Mouse (Mus musculus) frontal cortex, postnatal 14 days (tissue): ENCODE results near the gene Topbp1.
A peak's percentile ranks its signal among the peaks of the same experiment; 100 is the strongest.

Experiments used
- DNase-seq, 2 experiments: peaks; one replicate each; pipeline ENCODE4 v3.0.0; 2022; ENCODE audit warnings: low spot score in 2 of 2

Topbp1 gene

DNA sequence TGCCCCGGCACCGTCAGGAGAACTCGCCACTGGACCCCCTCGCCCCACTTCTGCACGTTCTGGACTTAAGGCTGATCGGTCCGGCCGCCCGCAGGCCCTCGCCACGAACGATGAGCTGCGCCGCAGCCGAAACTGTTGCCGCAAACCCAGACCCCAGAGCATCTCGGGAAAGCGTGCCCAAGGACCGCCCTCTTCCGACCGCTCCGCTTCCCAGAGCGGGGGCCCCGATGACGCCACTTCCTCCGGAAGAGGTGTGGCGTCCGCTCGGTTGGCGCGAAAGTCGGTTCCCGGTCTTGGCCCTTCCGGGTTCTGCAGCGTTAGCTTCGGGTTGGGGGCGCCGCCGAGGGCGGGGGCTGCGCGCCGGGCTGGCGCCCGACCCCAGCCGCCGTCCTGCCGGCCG lies at the start of gene Topbp1, which contains the start of gene 1300017J02Rik:
TSS of gene Topbp1 (plus strand) at position 289 of the 400 bp plus-strand sequence.
TSS of gene 1300017J02Rik (minus strand) at position 156 of the 400 bp plus-strand sequence.
- DNase-seq = peak; percentile 76 to 85

DNA sequence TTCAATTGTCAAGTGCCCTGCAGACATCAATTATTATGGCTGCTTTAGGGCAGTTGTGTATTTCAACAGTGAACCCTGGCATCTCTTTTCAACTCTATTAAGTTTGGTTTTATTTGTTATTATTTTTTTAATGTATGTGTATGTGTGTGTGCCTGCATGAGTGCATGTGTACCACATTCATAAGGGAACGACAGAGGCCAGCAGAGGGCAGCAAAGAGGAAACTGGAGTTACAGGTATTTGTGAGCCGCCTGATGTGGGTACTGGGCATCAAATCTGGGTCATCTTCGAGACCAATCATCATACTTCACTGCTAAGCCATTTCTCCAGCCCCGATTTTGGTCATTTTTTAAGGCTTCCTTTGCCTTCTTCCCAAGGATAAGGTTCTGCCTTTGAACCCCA lies 39.2 kb upstream of the Topbp1 start:
- no peak for DNase-seq

DNA sequence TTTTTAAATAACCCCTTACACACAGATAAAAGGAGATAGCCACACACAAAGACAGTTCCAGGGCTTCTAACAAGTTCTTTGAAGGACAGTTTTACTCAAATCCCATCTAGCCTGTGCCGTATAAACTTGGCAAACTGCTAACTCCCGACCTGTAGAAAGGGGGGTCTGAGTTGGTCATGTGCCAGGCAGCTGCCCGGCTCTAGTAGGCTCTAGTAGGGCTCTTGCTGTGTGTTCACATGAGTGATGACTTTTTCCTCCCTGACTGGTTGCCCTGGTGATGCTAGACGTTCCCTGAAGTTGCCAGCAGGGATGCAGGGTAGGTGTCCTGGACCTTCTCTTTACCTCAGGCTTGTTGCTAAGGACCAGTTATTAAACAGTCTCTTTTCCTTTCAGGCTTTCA lies 33.9 kb upstream of the Topbp1 start:
- DNase-seq = no peak

DNA sequence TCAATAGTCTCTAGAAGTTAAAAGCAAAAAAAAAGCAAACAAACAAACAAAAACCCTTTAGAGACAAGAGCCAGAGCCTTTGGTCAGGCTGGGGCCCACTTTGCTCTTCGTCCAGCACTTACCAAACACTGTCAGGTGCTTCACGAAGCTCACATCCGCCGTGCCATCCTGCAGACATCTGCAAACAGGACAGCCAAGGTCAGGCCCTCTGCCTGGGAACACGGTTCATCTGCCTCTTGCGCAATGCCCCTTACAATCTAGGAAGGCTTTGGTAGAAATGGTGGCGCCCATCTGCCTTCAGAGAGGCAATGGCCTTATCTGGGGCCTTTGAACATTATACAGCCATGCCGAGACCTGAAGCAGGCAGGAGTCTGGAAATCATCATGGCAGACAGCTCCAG lies 30.2 kb upstream of the Topbp1 start:
- no peak for DNase-seq

DNA sequence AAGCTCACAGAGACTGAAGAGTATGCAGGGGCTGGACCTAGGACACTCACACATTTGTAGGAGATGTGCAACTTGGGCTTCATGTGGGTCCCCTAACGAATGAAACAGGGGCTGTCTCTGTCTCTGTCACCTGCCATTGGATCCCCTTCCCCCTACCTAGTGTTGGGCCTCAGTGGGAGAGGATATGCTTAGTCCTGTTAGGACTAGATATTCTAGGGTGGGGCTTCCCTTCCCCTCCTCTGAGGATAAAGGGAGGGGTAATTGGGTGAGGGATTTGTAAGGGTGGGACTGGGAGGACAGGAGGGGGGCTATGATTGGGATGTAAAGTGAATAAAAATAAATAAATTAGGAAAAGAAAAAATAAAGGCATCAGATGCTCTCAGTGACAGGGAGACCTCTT lies 29.3 kb upstream of the Topbp1 start:
- DNase-seq = no peak

DNA sequence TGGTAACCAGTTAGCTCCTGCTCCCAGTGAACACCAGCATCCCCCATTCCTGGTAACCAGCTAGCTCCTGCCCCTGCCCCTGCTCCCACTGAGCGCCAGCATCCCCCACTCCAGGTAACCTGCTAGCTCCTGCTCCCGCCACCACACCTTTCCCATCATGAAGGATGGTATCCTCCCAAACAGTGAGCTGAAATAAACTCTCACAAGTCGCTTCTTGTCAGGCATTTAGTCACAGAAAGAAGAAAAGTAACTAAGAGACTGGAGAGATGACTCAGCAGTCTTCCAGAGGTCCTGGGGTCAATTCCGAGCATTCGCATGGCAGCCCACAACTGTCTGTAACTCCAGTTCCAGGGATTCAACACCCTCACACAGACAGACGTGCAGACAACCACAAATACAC lies 28.1 kb upstream of the Topbp1 start:
- DNase-seq = no peak

DNA sequence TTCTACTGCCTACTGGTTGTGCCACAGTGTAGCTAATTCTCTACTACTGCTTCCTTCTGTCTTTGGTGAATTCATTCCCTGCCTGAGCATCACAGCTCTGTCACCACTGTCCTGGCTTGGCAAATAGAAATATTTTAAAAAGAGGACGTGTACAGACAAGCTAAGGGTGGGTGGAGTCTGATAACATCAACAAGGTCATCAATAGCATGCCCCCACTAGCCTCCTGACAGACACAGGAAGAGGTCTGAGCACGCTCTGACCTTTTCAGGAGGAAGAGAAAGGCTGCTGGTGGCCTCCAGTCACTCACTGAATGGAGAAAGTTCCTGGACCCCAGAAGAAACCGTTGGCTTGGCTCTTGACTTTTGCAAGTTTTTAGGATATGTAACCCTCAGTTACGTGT lies 18.6 kb upstream of the Topbp1 start:
- no peak for DNase-seq

DNA sequence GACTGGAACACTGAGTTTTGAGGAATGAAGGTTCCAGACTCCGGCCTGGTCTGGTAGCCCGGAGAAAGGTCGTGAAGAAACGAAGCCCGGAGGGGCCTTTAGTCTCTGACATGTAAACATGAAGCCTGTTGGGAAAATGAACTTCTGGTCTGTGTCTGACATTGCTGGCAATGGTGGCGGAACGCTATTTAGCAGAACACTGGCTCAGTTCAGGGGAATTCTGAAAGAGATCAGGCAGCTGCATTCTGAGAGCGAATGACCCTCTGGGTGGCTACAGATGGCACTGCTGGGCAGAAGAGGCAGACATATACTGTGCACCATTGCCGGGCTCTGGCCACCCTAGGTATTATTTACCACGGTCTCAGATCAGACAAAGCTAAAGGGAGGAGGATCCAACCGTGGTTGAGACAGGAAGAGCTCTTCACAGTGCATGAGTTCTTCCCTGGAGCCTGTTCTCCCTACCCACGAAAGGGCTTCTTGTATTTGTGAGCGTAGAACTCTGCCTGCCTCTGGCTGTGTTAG lies 18.1 kb upstream of the Topbp1 start:
- DNase-seq = no peak

DNA sequence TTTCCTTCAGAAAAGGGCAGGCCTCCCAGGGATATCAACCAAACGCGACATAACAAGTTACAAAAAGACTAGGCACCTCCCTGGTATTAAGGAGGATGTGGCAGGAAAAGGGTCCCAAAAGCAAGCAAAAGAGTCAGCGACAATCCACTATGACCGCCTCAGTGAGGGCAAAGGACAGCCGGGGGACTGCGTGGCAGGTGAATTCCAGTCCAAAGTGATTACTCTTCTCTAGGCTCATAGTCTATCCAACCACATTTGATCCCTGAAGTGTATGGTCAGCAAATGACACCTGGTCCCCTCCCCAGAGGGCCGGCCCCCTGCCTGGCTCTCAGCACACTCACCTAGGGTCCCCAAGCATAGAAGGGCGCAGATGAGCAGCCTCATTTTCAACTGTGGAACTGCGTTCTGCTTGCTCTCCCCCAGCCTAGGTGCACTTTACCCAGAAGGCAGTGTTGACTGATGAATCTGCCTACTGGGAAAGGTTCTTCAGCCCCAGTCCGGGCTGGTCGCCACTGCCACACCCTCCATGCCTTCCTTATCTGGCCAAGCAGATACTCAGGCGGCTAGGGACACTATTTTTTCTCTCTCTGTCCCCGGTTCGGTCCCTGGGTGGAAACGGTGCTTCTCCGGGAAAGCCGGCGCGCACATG lies 17.1 kb upstream of the Topbp1 start:
- no peak for DNase-seq

DNA sequence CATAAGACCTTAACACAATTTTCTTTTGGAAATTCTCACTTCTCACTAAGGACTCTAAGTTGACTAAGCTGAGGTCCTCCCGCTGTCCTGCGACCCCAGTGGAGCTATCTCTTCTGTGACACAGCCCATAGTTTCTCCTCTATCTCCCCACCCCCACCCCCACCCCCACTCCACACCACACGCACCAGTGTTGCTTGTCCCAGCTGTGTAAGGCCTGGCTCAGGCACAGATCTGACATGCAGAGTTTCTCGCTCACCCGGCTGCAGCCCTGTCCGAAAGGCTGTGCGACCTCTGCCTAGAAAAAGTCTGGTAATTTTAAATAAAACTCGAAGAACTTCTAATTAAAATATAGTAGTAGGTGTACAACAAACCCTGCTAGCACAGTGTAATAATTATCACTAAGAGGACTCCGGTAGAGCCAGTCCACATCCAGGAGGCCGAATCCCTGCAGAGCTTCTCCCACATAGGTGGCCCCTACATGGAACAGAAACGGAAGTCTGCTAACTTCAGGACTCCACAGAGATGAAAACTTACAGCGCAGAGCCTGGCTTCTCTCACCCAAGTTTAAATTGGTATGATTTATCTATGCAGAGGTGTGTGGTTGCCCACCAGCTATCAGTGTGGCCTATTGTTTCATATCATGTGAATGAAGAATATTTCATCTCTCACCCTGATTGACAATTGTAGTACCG lies 16.4 kb upstream of the Topbp1 start:
- no peak for DNase-seq

DNA sequence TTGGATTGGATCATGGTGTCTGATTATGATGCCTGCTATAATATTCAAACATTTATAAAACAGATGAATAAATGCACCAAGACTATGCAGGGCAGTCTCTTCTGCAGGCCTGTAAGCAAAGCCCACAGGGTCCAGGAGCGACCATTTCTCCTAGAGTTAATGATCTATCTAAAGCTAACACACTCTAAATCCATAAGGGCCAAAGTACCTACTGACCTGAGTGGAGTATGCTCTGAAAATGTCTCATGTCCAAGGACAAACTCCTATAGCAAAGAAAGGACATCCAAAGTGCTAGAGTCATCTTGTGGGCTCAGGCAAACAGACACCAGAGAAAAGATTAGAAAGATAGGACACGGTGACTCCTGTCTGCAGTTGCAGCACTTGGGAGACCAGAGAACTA lies 10.5 kb upstream of the Topbp1 start:
- no peak for DNase-seq

DNA sequence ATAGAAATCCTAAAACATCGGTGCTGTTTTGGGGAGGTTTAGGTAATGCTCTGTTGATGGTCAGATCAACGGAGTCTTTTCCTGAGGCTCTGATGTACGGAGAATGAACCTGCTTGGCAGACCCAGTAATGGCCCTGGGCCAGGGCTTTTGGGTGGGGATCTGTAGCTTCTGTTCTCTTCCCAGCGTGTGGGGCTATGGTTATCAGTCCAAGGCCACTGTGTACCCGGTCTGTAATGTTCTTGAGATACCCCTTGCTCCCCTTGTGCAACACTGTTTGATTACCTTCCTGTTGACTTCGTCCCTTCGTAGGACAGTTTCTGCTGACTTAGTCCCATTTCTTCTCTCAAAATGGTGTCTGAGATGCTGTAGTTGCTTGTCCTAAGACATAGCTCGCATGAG lies 3.9 kb upstream of the Topbp1 start:
- no peak for DNase-seq

DNA sequence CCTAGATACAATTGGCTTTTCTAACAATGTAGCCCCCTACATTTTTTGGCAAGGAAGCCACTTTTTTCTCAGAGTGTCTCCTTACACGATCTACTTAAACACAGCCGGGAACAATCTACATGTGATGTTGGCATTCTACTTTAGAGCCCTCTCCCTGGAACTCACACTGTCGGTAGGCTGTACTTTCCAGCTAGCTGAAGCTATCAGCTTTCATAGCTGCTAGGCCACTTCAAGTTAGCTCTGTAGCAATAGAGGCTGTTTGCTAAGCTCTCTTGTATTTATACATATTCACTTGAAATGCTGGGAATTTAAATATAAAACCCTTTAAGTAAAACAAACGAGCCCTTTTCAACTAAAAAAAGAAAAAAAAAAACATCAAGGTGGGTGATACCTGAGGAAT lies 2.8 kb upstream of the Topbp1 start:
- no peak for DNase-seq

DNA sequence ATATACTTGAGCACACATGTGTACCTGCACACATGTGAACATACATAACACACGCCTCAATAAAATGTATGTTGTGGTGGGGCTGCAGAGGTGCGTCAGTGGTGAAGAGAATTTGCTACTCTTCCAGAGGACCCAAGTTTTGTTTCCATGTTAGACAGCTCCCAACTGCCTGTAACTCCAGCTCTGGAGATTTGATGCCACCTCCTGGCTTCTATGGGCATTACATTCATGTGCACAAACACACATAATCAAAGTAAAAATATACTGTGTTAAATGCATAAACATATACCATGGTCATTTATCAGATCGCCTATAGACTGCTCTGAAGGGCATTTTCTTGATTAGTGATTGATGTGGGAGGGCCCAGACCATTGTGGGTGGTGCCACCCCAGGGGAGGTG lies 2.3 kb upstream of the Topbp1 start:
- peak; percentile 8 to 54 for DNase-seq

DNA sequence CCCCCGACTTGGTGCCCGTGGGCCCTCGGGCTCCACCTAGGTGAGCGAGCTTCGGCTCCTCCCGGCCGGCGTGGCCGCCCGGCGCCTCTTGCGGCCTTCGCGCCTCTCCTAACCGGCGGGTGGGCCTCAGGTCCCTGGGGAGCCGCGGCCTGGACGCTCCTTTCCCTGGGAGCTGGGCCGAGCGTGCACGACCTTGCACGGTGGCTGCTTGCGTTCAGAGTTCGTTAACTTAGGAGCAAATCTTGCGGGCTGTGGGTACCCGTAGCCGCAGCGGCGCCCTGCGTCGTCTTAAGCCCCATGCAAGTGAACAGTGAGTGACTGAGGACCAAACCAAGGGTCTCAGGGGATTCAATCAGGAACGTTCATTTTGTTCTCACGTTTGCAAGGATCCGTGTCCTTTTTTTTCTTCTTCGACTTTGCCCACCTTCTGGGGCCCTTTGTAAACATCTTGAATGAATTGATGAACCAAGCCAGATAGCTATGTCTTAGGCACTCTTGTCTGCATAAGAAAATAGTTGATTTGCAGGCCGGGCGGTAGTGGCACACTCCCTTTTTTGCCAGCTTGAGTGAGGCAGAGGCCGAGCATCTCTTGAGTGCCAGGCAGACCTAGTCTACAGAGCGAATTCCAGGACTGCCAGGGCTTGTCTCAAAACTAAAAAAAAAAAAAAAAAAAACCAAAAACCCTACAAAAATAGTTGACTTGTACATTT lies 472 bp downstream of the Topbp1 start:
- DNase-seq = peak in 1 of 2 experiments; percentile 14

DNA sequence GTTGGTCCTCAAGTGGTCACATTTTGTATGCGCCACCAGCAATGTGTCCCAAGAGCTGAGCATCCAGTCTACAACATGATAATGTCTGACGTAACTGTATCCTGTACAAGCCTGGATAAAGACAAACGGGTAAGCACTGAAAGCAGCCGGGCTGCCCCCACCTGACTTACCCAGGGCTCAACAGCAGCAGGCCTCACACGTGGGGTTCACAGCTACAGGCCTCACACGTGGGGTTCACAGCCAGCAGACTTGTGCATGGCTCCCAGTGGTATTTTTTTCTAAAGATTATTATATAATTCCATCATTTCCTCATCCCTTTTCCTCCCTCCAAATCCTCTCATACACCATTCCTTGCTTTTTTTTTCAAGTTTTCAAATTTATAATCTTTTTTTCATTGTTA lies 4.8 kb downstream of the Topbp1 start:
- DNase-seq = no peak

DNA sequence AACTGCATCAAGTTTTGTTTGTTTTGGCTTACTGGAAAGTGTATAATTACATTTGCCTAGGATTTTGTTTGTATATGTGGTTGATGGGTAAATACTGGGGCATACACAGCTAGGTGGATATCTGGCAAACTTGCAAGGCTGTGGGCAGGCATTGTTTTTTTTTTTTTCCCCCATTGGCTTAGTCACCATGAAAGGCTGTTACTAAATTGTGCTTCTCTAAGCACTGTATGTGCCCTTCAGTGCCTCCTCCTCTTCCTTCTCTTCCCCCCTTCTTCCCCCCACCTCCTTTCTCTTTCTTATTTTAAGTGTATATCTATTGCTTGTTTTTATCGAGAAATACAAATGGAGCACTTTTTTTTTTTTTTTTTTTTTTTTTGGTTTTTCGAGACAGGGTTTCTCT lies 19.7 kb downstream of the Topbp1 start:
- DNase-seq = no peak

DNA sequence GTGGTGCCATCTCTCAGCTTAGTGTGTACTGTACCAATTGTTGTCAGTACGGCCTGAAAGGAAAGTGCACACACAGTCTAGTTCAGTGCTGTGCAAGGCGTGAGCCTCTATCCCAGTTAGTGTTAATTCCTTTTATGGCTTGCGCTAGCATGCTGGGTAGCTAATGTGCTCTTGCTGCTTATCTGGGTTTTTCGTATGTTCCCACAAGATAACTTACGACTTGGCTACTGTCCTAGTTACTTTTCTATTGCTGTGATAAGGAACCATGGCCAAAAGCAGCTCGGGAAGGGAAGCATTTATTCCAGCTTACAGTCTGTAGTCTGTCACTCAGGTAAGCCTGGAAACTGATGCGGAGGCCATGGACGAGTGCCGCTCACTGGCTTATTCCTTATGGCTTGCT lies 21.4 kb downstream of the Topbp1 start:
- no peak for DNase-seq

DNA sequence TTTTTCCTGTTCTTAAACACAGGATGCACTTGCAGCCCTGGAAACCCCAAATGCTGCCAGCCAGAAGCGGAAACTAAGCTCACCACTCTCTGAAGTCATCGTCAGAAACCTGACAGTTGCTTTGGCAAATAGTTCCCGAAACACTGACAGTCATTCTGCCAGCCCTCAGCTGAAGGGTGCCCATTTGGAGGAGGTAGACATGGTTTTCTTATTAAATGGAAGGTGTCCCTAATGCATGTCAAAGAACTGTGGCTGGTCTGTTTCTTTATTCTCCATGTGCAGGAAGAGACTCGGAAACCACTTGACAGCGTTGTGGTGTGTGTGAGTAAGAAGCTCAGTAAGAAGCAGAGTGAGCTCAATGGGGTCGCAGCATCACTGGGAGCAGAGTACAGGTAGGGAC lies 27.6 kb downstream of the Topbp1 start:
- DNase-seq = no peak

DNA sequence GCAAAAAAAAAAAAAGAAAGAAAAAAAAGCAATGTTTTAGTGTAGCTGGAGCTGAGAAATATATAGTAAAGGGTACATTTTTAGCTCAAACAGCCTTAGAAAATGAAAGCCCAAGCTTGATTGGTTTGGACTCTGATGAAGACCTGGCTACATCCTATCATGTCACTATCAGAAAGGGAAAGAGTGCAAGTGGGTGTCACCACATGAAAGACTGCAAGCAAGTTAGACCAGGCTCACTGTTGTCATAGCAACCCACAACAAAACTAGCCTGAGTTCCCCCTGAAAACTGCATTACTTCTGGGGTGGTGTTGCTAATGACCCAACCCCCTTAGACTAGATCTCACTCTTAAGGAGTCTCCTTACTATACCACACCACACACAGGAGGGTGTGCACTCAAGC lies 31.9 kb downstream of the Topbp1 start:
- no peak for DNase-seq

DNA sequence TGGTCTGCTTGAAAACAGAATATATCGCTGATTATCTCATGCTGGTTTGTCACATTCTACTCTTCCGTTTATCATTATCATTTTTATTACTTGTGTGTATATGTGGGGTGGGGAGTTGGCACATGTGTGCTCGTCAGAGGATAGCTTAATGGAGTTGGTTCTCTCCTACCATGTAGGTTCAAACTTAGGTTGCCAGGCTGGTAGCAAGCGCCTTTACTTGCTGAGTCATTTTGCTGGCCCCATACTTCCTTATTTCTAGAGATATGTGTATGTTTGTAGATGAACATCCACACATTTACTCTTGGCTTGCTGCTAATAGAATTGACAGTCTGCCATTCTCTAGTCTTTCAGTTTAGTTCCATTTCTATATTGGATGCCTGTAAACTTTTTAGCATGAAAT lies 42.0 kb downstream of the Topbp1 start:
- no peak for DNase-seq

DNA sequence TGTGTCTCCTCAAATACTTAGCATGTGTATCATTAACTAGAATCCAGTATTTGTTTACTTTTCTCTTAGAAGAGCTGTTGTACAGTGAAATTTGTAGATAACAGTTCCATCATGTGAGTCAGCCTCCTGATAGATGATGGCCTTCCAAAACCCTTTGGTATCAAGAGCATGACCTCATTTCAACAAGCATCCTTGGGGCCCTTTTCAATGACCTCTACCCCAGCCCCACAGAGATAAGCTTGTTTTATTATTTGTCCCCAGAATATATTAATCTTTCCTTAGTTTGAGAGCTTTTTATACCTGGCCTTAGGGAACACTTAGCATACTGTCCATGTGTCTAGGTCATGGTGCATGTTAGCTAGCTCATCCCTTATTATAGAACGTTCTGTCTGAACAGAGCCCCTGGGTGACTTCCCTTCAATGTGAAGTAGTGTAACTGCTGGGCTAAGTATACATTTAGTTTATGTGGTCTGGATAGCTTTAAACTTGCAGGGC lies 43.0 kb downstream of the Topbp1 start:
- no peak for DNase-seq

DNA sequence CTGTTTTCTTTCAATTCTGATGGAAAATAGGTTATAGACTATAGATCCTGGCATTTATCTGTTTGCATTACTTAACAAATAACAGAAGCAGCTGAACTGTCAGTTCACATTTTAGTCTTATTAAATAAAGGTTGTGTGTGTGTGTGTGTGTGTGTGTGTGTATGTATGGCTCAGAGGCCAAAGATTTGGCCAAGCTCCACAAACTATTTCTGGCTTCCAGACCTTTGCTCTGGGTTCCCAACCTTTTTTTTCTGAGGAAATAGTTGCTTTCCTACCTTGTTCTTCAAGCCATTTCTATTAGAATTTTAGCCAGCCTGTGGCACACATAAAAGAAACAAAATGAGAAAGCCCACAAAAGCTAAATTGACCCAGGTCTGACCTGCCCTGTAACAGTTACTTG lies 43.8 kb downstream of the Topbp1 start:
- DNase-seq = no peak
